Mouse (Mus musculus) cerebellum, adult 18-20 months (tissue): ENCODE data around the gene Rbm28.
A peak's percentile ranks its signal among the peaks of the same experiment; 100 is the strongest.

Experiments
- DNase-seq, 2 experiments: peaks; one replicate each; pipeline ENCODE4 v3.0.0; 2021

Gene Rbm28

GRCm38 (mm10) chr6:29164314-29165244, at the start of gene Rbm28:
TSS of gene Rbm28 (minus strand) at chr6:29165006.
- DNase-seq = peak; percentile 86 to 90

DNA sequence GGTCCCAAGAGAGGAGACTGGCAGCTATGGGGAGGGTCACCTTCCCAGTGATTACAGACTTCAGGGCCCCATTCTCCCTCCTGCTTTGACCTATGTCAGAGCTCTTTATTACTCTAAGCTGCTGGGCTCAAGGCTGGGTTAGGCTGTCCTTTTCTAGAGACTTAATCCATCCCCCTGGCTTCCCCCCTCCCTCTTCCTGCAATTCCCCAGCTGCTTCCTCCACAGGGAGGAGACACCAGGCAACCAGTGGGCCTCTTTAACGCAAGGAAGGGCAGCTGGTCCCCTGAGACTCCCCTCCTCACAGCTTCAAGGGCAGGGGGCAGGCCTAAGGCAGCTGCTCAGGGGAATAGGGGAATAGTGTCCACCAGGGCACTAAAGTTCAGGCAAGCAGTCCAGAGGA, 49.4 kb upstream of the Rbm28 start:
- no peak for DNase-seq

DNA sequence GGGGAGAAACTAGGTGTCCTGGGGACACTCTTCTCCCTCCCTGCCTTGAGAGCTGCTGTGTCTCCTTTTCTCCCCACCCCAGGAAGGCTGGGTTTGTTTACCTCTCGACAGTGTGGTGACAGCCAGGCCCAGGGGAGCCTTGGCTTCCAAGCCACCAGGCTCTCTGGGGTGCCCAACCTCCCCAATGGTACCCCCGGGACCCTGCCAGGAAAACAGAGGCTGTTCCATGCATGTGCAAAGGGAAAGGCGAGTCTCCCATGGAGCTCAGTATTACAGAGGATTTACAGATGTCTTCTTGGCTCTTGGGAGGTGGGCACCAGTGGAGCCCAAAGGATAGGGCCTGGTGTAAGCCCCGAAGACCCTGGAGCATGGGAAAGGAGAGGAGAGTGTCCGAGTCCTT, 48.6 kb upstream of the Rbm28 start:
- no peak for DNase-seq

DNA sequence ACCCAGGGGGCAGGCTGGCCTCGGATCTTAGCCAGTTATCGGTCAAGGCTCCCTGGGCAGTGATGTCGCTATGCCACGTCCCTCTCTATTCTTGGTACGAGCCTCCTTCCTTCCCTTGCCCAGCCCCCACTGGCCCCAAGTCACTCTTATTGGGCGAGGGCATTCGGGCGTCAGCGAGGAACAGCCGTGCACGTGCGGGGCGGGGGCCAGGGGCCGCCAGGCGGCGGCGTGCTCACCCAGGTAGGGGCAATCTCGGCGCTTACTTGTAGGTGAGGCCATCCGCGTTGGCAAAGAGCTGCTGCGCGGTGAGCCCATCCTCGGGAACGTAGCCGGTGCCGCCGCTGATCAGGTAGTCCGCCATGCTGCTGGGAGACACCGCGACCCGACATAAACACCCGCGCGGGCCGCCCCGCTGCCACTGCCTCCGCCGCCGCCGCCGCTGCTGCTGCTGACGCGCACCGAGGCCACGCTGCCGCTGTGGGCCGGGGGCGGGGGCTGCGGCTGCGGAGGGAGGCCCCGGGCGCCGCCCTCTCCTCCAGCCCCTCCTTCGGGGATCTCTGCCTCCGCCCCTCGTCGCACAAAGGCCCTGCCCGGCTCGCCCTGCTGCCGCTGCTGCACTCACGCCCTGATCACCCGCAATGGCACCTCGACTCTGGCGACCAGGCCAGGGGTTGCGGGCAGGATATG, 47.1 kb upstream of the Rbm28 start:
- DNase-seq = peak; percentile 79 to 82

DNA sequence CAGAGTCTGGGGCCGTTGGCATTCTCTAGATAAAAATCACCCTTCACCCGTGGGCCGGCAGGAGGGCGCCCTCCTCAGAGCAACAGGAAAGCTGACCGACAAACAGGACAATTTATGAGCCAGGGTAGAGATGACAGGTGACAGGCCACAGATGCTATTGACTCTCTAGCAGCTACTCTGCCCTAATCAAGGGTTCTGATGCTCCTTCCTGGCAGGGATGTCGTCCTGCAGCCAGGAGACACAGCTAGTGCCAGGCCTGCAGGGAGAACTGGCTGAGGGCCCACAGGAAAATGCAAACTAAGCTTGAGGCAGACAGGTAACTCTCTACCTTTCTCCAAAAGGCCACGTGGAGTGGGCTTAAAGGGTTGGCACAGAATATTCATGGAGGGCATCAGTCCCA, 46.3 kb upstream of the Rbm28 start:
- peak; percentile 73 to 80 for DNase-seq

DNA sequence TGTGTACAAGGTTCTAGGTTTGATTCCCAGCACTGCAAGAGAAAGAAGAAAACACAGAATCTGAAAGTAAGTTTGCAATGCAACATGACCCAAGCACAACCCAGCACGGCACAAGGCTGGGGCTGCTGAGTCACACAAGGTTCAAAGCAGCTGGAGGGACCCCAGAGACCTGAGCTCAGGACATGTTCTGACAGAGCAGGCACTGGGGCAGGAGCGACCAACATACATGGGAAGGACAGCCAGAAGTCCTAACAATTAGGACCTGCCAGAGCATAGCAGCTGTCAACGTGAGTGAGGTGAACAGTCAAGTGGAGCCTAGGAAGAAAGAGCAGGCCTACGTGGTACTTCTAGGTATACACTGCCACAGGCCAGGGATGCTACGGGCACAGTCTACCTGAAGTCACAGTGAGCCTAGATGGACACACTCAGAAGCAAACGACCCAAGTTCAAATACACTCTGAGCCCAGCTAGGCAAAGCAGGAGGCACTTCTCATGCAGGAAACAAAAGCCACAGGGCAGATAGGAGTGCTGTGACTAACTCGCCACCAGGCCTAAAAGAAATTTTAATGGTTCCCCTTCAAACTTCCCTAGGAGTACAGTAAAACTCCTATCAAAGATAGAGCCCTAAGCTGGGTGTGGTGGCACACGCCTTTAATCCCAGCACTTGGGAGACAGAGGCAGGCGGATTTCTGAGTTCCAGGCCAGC, 45.6 kb upstream of the Rbm28 start:
- no peak for DNase-seq

- DNase-seq = no peak
Observed at GRCm38 (mm10) chr6:29208178-29208577, 43.4 kb upstream of the Rbm28 start.

- no peak for DNase-seq
Observed at GRCm38 (mm10) chr6:29207017-29207416, 42.2 kb upstream of the Rbm28 start.

- DNase-seq = no peak
Observed at GRCm38 (mm10) chr6:29206006-29206405, 41.2 kb upstream of the Rbm28 start.

DNA sequence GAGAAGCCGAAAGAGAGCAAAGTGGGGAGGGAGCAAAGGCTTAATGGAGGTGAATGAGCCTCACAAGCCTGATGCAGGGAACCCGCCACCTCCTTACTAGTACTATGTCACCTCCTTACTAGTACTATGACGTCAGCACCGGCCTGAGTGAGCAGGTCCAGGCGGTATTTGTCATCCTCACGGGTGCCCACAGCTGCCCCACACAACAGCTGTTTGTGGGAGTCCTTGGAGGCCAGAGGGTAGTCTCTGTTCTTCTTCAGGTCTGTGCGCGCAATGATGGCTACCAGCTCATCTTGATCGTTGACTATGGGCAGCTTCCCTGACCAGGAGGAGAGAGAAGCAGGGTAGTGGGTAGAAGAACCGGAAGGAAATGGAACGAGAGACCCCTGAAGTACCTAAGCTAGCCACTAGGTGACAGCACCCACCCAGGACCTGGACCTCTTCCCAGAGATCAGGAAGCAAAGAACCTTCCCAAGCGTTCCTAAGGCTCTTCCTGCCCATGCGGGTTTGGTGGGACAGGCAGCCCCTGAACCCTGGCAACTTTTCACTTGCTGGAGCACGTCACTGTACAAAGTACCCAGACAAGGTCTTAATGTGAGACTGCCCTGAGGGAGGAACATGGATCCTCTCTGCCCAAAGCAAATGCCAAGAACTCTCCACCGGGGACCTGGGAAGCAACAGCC, 40.3 kb upstream of the Rbm28 start:
- no peak for DNase-seq

- DNase-seq = no peak
Observed at GRCm38 (mm10) chr6:29203861-29204585, 39.2 kb upstream of the Rbm28 start.

DNA sequence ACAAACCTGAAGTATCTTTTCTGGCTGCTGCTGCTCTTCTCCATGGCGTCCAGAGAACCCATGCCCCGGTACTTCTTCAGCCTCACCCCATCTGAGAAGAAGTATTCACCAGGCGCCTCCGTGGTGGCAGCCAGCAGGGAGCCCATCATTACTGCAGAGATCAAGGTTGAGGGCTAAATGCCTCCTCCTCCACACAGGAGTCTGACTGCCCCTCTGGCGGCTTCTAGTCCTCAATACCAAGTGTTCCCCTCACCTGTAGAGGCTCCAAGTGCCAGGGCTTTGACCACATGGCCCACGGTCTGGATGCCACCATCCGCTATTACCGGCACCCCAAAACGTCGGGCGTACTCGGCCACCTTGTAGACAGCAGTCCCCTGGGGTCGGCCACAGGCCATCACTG, 38.3 kb upstream of the Rbm28 start:
- DNase-seq = no peak

DNA sequence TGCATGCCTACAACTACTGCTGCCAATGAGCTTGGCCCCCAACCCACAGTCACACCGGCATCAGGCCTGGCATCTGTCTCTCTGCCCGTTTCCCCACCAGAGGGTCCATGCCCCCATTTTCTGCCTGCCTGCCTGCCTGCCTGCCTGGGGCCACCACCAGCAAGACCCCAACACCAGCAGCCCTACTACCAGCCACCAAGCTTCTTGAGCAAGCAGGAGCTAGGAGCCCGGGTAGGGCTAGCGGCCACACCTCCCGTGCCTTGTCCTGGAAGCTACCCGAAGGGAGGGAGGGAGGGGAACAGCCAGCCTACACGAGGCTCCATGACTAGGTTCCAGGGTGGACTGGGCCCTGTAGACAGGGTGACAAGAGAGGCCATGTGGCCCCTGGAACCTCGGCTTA, 37.2 kb upstream of the Rbm28 start:
- DNase-seq = no peak

DNA sequence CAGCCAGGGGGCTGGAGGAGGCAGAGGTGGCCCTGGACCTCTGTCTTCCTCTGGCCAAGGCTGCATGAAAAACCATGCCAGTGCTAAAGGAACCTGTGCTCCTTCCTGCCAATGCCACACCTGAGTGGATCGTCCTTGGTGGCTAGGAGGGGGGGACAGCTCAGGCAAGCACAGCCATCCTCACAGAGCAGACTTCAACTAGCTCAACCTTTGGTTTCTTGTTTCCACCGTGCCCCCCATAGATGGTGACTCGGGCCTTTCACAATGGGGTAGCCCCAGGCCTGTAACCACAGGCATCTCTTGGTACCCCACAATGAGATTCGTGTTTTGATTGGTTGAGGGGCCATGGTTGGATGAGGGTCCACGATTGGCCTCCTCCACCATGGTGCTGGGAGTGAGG, 36.5 kb upstream of the Rbm28 start:
- no peak for DNase-seq

GRCm38 (mm10) chr6:29200496-29200895, 35.7 kb upstream of the Rbm28 start:
- DNase-seq = peak in 1 of 2 experiments; percentile 3

DNA sequence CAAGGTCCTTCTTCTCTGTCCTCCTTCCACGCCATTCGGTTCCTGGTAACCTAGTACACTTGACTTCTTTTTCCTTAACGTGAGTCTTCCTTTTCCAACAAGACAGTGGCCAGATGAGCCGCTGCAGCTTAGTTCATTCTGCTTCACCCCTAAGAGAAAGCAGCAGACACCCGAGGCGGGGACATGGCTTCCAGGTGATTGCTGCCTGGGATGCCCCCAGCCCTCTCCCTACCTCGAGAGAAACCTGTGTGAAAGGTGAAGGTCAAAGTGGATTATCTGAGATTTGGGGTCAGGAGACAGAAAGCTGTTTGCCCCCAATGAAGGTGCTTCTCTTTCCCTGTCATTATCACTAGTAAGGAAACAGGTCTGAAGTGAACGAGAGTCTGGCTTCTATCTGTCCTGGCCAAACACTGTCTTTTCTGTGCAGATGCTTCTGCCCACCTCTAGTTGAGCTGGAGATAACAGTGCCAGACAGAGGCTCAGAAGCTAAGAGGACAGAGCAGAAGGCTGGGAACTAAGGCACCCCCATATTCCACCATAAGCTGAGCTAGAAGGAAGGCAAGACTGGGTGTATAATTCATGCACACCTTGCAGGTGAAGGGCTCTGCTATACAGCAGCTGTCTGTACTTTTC, 34.5 kb upstream of the Rbm28 start:
- peak in 1 of 2 experiments; percentile 3 for DNase-seq

DNA sequence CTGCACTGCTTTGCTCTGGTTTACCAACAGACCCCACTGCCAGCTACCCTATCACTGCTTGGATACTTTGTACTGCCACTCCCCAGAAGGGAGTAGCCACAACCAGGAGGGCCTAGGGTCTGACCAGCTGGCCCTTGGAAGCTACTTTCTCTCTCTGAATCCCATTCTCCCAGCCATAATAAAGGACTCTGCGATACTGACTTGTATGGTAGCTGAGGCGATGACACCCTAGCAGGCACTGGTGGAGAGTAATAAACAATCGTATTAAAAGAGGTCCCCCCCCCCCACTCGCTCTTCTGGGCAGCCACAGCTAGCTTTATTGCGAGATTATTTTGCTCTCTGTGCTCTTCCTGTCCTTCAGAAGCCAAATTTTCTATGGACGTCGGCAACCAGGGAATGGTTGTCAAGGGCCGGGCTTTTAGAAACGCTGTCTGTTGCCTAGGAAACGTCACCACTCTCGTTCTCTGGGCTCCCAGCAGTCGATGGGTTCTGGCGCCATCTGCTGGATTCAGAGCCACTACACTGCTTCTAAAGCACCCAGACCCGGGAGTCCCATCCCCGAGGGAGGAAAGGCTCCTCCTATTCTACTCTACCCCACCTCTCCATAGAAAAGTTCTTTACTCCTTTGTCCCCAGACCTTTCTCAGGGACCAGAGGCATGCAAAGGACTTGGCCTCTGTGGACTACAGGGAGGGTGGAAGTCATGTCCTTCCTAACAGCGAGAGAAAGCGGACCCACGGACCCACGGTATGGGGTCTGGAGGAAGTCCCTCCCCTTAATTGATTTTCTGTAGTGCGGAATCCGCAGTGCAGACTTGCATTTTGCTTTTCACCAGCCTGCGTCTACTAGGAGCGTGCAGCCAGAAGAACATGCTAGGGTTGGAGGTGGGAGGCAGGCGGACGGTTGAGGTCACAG, 33.8 kb upstream of the Rbm28 start:
- peak; percentile 92 for DNase-seq

DNA sequence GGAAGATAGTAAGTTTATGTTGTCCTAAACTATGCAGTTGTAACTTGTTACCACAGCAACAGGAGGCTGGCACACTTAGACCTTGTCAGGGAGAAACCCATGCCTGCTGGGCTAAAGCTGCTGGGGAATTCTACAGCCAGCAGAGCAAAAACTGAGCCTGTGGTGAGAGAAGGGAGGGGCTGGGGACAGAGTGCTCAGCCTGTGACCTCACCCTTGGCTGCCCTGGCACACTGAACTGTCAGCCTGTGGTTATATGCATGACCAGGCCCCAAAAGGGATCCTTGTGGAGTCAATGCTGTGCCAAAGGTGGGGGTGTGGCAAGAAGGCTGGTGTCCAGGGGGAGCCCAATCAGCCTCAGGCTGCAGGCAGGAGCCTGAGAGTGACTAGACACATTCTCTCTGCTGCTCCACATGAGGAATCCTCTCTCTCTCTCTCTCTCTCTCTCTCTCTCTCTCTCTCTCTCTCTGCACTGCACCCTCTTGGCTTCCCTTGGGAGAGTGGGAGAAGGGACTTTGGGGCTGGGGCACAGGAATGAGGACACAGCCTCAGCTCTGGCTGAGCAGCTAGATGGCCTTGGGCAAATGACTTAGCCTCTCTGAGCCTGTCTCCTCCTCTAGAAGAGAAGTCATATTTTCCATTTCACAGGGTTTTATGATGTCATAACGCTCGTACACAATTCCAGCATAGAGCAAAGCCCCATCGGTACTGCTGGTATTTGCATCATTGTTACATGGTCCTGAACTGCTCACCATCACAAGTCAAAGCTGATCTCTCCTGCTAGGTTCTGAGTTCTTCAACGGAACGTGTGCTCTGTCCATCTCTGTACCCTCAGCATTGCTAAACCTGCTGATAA, 31.3 kb upstream of the Rbm28 start:
- no peak for DNase-seq

- DNase-seq = no peak
Observed at GRCm38 (mm10) chr6:29195146-29195545, 30.3 kb upstream of the Rbm28 start.
